Mouse (Mus musculus): Measurements from ENCODE around the gene Emg1. TPM values are rescaled to one million over a fixed set of nuclear protein-coding genes. Genes with fewer than 3 reads are reported as not detected.

Gene Emg1
- polyA plus RNA-seq, 1 experiment = 153 TPM

DNA sequence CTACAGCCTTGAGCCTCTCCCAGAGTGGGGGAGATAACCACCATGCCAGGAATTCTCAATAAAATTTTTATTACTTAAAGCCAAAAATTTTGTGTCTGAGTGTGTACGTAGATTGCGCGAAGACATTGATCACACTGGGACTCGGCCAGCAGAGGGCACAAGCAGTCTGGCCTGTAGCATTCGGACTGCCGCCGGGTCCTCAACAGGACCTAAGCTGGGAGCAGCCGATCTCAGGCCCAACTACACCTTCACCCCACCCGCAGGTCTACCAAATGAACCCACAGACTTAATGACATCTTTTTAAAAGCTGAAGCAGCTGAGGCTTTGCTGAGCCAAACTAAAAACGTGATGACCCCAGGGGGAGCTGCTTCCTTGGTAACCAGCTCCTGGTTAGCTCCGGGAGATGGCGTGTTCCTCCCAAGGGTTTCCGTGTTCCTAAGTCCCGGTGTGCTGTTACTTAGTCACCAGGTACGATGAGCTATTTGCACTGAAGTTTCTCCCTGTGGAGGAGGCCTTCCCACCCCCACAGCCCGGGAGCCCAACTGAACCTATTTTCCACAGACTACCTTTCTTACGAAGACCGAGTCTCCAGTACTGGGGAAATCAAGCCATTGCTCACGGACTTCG, 5.0 kb upstream of the Emg1 start:
- peaks cover 79% of the 10 kb centered on the region for H3K36me3 ChIP-seq (replicated peaks; ENCODE audit: low read length)
- peaks cover 82% of the 10 kb centered on the region for H3K4me1 ChIP-seq
- no peaks in the 10 kb centered on the region for H3K9me3 ChIP-seq
- TF ChIP-seq FLI1 (IDR thresholded peaks at IDR 0.05; ENCODE audit: low read length) (no peak), GATA1 (IDR thresholded peaks at IDR 0.05; ENCODE audit: borderline replicate concordance, low read length) (no peak)
- H3K27me3 ChIP-seq (replicated peaks) = no peaks in the 10 kb centered on the region
- H3K4me3 ChIP-seq (replicated peaks) = no peak overlapping the region

DNA sequence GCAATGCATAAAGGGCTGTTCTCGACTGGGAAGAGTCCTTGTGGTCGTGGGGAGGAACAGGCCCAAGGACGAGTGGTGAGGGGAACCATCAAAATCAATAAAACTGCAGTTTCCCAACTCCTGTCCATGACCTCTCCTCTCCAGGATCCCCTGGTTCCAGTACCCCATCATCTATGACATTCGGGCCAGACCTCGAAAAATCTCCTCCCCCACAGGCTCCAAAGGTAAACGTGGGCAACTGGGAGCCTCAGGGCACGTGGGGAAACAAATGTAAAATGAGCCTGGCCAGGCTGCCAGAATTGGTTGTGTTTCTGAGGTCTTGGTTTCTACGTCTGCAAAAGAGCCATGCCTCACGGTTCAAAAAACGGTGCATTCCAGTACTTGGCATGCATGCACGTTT, 940 bp upstream of the Emg1 start:
- Histone ChIP-seq H3K4me1 (peaks cover 80% of the 10 kb centered on the region), H3K27me3 (replicated peaks) (no peaks in the 10 kb centered on the region), H3K36me3 (replicated peaks; ENCODE audit: low read length) (peaks cover 67% of the 10 kb centered on the region), H3K4me3 (replicated peaks) (peak overlapping the region; percentile 96), H3K9me3 (no peaks in the 10 kb centered on the region)
- no peak for TF ChIP-seq GATA1 (IDR thresholded peaks at IDR 0.05; ENCODE audit: borderline replicate concordance, low read length)
- TF ChIP-seq FLI1 (IDR thresholded peaks at IDR 0.05; ENCODE audit: low read length) = no peak

DNA sequence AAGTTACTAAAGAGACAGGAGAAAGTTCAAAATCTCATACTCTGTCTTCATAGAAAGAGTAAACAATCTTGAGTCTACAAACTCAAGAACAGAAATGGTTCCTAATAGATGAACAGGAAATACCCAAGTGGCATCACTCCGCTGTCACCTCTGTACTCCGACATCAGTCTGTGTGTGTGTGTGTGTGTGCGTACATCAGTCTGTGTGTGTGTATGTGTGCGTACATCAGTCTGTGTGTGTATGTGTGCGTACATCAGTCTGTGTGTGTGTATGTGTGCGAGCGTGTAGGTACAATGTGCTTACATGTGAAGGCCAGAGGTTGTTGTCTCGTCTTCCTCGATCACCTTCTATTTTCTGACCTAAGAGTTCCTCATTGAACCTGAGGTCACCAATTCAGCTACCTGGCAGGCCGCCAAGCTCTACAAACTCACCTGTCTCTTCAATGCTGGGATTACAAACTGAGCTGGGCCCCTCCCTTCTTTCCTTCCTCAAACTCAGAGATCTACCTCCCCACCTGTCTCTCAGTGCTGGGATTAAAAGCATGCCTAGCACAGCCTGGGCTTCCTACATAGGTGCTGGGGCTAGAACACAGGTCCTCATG, 3.6 kb downstream of the Emg1 start:
- Histone ChIP-seq H3K9me3 (no peaks in the 10 kb centered on the region), H3K36me3 (replicated peaks; ENCODE audit: low read length) (peaks cover 67% of the 10 kb centered on the region), H3K4me3 (replicated peaks) (peak overlapping the region; percentile 38), H3K4me1 (peaks cover 62% of the 10 kb centered on the region), H3K27me3 (replicated peaks) (no peaks in the 10 kb centered on the region)
- TF ChIP-seq GATA1 (IDR thresholded peaks at IDR 0.05; ENCODE audit: borderline replicate concordance, low read length) (no peak), FLI1 (IDR thresholded peaks at IDR 0.05; ENCODE audit: low read length) (no peak)

DNA sequence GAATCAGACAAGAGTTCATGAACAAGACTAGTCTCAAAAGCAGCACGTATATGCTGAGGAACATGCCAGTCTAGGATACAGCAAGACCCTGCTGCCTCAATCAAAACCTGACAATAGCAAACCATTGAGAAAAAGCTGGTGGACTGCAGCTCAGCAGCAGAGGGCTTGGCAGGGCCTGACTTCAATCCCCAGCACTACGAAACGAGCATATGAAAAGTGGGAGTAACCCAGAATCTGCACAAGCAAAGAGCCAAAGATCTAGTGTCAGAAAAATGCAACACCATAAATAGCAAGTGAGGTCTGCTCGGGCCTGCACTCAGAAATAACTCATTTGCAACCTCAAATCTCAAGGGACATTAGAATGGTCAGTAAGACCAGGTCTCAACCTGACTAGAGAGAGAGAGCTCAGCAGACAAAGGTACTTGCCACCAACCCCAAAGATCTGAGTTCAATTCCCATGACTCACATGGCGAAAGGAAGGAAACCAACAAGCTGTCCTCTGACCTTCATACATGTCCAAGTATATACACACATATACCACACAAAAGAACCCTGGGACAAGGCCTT, 5.8 kb downstream of the Emg1 start:
- Histone ChIP-seq H3K27me3 (replicated peaks) (no peaks in the 10 kb centered on the region), H3K4me1 (peaks cover 65% of the 10 kb centered on the region), H3K9me3 (no peaks in the 10 kb centered on the region), H3K4me3 (replicated peaks) (no peak overlapping the region), H3K36me3 (replicated peaks; ENCODE audit: low read length) (peaks cover 87% of the 10 kb centered on the region)
- TF ChIP-seq FLI1 (IDR thresholded peaks at IDR 0.05; ENCODE audit: low read length) = no peak
- TF ChIP-seq GATA1 (IDR thresholded peaks at IDR 0.05; ENCODE audit: borderline replicate concordance, low read length) = no peak

DNA sequence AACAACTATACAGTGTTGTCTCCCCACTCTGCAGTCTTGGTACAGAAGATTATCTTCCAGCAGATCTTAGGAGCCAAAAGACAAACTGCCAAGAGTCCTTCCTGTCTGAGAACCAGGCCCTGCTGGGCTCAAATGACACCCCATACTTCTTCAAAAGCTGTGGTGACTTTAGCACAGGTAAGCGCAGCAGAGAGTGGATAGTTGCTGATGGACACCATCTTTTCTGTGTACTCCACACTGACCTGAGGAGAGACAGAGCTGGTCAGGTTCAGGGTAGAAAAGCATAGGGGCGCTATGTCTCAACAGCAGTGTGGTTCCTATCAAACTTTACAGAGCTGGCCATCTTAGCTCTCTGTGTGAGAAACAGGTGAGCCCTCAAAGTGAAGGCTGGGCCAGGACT, 7.6 kb downstream of the Emg1 start:
- Histone ChIP-seq H3K4me3 (replicated peaks) (no peak overlapping the region), H3K4me1 (peaks cover 57% of the 10 kb centered on the region), H3K27me3 (replicated peaks) (no peaks in the 10 kb centered on the region), H3K9me3 (no peaks in the 10 kb centered on the region), H3K36me3 (replicated peaks; ENCODE audit: low read length) (peaks cover 99% of the 10 kb centered on the region)
- TF ChIP-seq GATA1 (IDR thresholded peaks at IDR 0.05; ENCODE audit: borderline replicate concordance, low read length) = no peak
- TF ChIP-seq FLI1 (IDR thresholded peaks at IDR 0.05; ENCODE audit: low read length) = no peak

DNA sequence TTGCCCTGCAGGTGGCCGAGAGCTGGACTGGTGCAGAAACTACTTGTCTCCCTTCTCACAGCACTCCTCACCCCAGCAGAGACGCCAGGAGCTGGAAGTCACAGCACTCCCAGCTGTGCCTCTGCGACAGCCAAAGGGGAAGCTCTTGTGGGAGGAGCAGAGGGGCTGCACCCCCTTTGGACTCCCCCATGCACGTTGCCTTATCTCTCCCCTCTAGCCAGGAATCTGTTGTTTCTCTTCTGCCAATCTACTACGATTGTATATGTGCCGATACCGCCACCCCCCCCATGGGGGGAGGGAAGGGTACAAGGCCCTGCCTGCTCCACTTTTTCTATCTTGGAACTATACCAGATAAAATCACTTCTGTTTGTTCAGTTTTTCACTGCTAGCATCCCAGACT, 8.2 kb downstream of the Emg1 start:
- peaks cover 55% of the 10 kb centered on the region for H3K4me1 ChIP-seq
- no peaks in the 10 kb centered on the region for H3K9me3 ChIP-seq
- no peaks in the 10 kb centered on the region for H3K27me3 ChIP-seq (replicated peaks)
- TF ChIP-seq FLI1 (IDR thresholded peaks at IDR 0.05; ENCODE audit: low read length) (no peak), GATA1 (IDR thresholded peaks at IDR 0.05; ENCODE audit: borderline replicate concordance, low read length) (no peak)
- no peak overlapping the region for H3K4me3 ChIP-seq (replicated peaks)
- H3K36me3 ChIP-seq (replicated peaks; ENCODE audit: low read length) = peaks cover 99% of the 10 kb centered on the region

DNA sequence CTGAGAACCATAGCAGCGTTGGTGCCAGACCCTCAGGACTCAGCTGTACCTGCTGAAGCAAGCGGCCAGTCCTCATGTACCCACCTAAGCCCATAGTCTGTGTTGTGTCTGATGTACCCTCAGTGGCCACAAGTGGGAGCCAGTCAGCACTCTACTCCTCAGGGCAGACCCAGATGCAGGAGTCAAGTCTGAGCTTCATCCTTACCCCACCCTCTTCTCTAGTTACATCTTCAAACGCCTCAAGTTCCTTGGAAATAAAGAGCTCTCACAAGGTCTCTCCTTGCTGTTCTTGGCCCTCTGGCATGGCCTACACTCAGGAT, 9.2 kb downstream of the Emg1 start:
- H3K9me3 ChIP-seq = no peaks in the 10 kb centered on the region
- H3K4me1 ChIP-seq = peaks cover 45% of the 10 kb centered on the region
- no peak overlapping the region for H3K4me3 ChIP-seq (replicated peaks)
- no peaks in the 10 kb centered on the region for H3K27me3 ChIP-seq (replicated peaks)
- peaks cover 99% of the 10 kb centered on the region for H3K36me3 ChIP-seq (replicated peaks; ENCODE audit: low read length)
- TF ChIP-seq GATA1 (IDR thresholded peaks at IDR 0.05; ENCODE audit: borderline replicate concordance, low read length) (no peak), FLI1 (IDR thresholded peaks at IDR 0.05; ENCODE audit: low read length) (no peak)

DNA sequence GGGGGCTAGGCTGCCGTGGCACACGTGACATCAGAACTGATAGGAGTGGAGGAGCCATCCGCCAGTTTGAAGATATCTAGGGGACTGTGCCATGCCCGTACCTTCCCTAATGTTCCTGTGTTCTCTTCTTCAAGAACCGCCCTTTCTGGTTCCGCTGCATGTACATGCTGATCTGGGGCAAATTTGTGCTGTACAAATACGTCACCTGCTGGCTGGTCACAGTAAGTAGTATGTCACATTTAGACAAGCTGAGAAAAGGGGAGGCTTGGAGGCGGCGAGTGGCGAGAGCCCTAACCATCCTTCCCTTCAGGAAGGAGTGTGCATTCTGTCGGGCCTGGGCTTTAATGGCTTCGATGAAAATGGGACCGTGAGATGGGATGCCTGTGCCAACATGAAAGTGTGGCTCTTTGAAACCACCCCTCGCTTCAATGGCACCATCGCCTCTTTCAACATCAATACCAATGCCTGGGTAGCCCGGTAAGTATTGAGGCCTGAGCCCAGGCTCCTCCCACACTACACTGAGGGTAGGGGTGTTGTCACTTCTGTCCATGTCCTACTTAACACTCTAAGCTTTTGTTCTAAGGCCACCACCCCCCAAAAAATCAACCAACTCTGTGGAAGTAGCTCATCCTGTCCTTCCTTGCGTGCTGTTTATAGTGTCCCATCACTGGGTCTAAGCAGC, 9.7 kb downstream of the Emg1 start:
- peaks cover 42% of the 10 kb centered on the region for H3K4me1 ChIP-seq

DNA sequence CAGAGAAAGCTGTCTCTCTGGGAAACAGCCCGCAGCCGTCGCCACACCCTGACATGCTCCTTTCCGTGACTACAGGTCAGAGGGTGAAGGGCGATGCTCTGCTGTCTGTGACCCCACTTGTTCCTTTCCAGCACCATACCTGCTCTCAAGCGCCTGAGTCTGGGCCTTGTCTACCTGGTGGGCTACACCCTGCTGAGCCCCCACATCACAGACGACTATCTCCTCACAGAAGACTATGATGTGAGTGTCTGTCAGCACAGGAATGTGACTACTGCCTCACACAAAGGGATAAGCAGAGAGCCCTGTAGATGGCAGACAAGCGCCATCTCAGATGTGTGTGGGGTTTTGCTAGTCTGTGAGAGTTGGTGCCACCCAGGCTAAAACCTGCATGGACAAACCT, 10.6 kb downstream of the Emg1 start:
- no peak for TF ChIP-seq GATA1 (IDR thresholded peaks at IDR 0.05; ENCODE audit: borderline replicate concordance, low read length)
- TF ChIP-seq FLI1 (IDR thresholded peaks at IDR 0.05; ENCODE audit: low read length) = no peak
- peaks cover 44% of the 10 kb centered on the region for H3K4me1 ChIP-seq
- no peaks in the 10 kb centered on the region for H3K27me3 ChIP-seq (replicated peaks)
- H3K9me3 ChIP-seq = no peaks in the 10 kb centered on the region
- H3K4me3 ChIP-seq (replicated peaks) = no peak overlapping the region
- peaks cover 100% of the 10 kb centered on the region for H3K36me3 ChIP-seq (replicated peaks; ENCODE audit: low read length)

More for the DNA sequence above, 9.7 kb downstream of the Emg1 start:
- TF ChIP-seq GATA1 (IDR thresholded peaks at IDR 0.05; ENCODE audit: borderline replicate concordance, low read length) (no peak), FLI1 (IDR thresholded peaks at IDR 0.05; ENCODE audit: low read length) (no peak)
- H3K4me3 ChIP-seq (replicated peaks) = no peak overlapping the region
- no peaks in the 10 kb centered on the region for H3K27me3 ChIP-seq (replicated peaks)
- H3K9me3 ChIP-seq = no peaks in the 10 kb centered on the region
- H3K36me3 ChIP-seq (replicated peaks; ENCODE audit: low read length) = peaks cover 99% of the 10 kb centered on the region

All from megakaryocyte, embryonic 14.5 days (primary cell).